Comparison of ENCODE assay signal across 19 mouse cellular contexts in genomic region chr1:106464726-106465125, GRCm38 (mm10).
DNase-seq lines count a peak whose midpoint lies in the region; ATAC-seq lines count a peak whose summit lies in the region.
"Had no signal": no experiment of that assay in that cellular context is flagged by ENCODE, and none has a peak within 500 bp of the region (broad histone marks: within the 10 kb centered on the region; RNA-seq: fewer than 3 reads in every experiment).

No protein-coding gene starts in this region.

- H3K27ac ChIP-seq in hindbrain, embryonic 11.5 days (ENCODE audit: low read depth, low read length) = no peak overlapping the region
- H3K27ac ChIP-seq in hindbrain, embryonic 16.5 days (ENCODE audit: low read depth, low read length) = no peak overlapping the region
- H3K27ac ChIP-seq in embryonic facial prominence, embryonic 14.5 days (replicated peaks; ENCODE audit: low read depth, low read length) = no peak overlapping the region
- H3K27ac ChIP-seq in midbrain, embryonic 11.5 days (ENCODE audit: low read depth, low read length) = no peak overlapping the region
- H3K27ac ChIP-seq: embryonic facial prominence, embryonic 13.5 days; hindbrain, embryonic 12.5 days; kidney, embryonic 15.5 days; liver, embryonic 12.5 days; lung, embryonic 15.5 days had no signal

- no peaks in the 10 kb centered on the region for H3K36me3 ChIP-seq in hindbrain, embryonic 11.5 days (ENCODE audit: control insufficient read depth, insufficient read depth, low read length)
- H3K36me3 ChIP-seq in hindbrain, embryonic 16.5 days (ENCODE audit: control insufficient read depth, insufficient read depth, low read length) = no peaks in the 10 kb centered on the region
- no peaks in the 10 kb centered on the region for H3K36me3 ChIP-seq in embryonic facial prominence, embryonic 14.5 days (ENCODE audit: control insufficient read depth, insufficient read depth, low read length)
- H3K36me3 ChIP-seq in midbrain, embryonic 11.5 days (ENCODE audit: control insufficient read depth, insufficient read depth, low read length) = no peaks in the 10 kb centered on the region
- H3K36me3 ChIP-seq: embryonic facial prominence, embryonic 13.5 days; hindbrain, embryonic 12.5 days; kidney, embryonic 15.5 days; liver, embryonic 12.5 days; lung, embryonic 15.5 days had no signal

- no peak overlapping the region for H3K4me3 ChIP-seq in hindbrain, embryonic 11.5 days (ENCODE audit: low read depth, low read length)
- H3K4me3 ChIP-seq in hindbrain, embryonic 16.5 days (ENCODE audit: low read length) = no peak overlapping the region
- no peak overlapping the region for H3K4me3 ChIP-seq in embryonic facial prominence, embryonic 14.5 days (ENCODE audit: low read depth, low read length)
- no peak overlapping the region for H3K4me3 ChIP-seq in midbrain, embryonic 11.5 days (ENCODE audit: low read depth, low read length)
- H3K4me3 ChIP-seq: embryonic facial prominence, embryonic 13.5 days; hindbrain, embryonic 12.5 days; kidney, embryonic 15.5 days; liver, embryonic 12.5 days; lung, embryonic 15.5 days had no signal

- H3K27me3 ChIP-seq in hindbrain, embryonic 11.5 days (ENCODE audit: control insufficient read depth, insufficient read depth, low read length) = no peaks in the 10 kb centered on the region
- H3K27me3 ChIP-seq in hindbrain, embryonic 16.5 days (replicated peaks; ENCODE audit: control insufficient read depth, insufficient read depth, low read length) = no peaks in the 10 kb centered on the region
- H3K27me3 ChIP-seq in embryonic facial prominence, embryonic 14.5 days (replicated peaks; ENCODE audit: control insufficient read depth, insufficient read depth, low read length) = no peaks in the 10 kb centered on the region
- H3K27me3 ChIP-seq in midbrain, embryonic 11.5 days (ENCODE audit: control insufficient read depth, insufficient read depth, low read length) = no peaks in the 10 kb centered on the region
- H3K27me3 ChIP-seq: embryonic facial prominence, embryonic 13.5 days; hindbrain, embryonic 12.5 days; kidney, embryonic 15.5 days; liver, embryonic 12.5 days; lung, embryonic 15.5 days had no signal

- H3K4me1 ChIP-seq in hindbrain, embryonic 11.5 days (replicated peaks; ENCODE audit: control insufficient read depth, insufficient read depth, low read length) = no peaks in the 10 kb centered on the region
- H3K4me1 ChIP-seq in hindbrain, embryonic 16.5 days (ENCODE audit: control insufficient read depth, insufficient read depth, low read depth, low read length) = no peaks in the 10 kb centered on the region
- no peaks in the 10 kb centered on the region for H3K4me1 ChIP-seq in embryonic facial prominence, embryonic 14.5 days (ENCODE audit: control insufficient read depth, insufficient read depth, low read length)
- H3K4me1 ChIP-seq in midbrain, embryonic 11.5 days (ENCODE audit: control insufficient read depth, insufficient read depth, low read length) = peaks cover 4% of the 10 kb centered on the region; the same call in 1 of the 2 replicates
- H3K4me1 ChIP-seq: embryonic facial prominence, embryonic 13.5 days; liver, embryonic 12.5 days; lung, embryonic 15.5 days had no signal

- DNase-seq in hindbrain, embryonic 11.5 days (ENCODE audit: low spot score) = peak; percentile 5
- DNase-seq in embryonic facial prominence, embryonic 14.5 days (ENCODE audit: low spot score) = peak; percentile 31
- peak; percentile 84 for DNase-seq in midbrain, embryonic 11.5 days (ENCODE audit: low spot score, missing footprints)
- peak; percentile 75 for DNase-seq in retina, embryonic 14.5 days (ENCODE audit: low spot score)
- DNase-seq in gastrocnemius, adult 18-20 months (ENCODE audit: low spot score) = no peak
- DNase-seq in adipocyte (ENCODE audit: low spot score) = no peak
- no peak for DNase-seq in kidney, postnatal 36 days
- DNase-seq: cerebellum, adult 11 months; cerebellum, postnatal 14 days; gastrocnemius, postnatal 10 days; heart, adult 18-20 months; right cerebral cortex, postnatal 25 days; thymus, postnatal 14 days had no signal

- H3K9ac ChIP-seq in hindbrain, embryonic 11.5 days (ENCODE audit: low read depth, low read length) = no peak overlapping the region
- H3K9ac ChIP-seq in hindbrain, embryonic 16.5 days (ENCODE audit: low read depth, low read length) = no peak overlapping the region
- no peak overlapping the region for H3K9ac ChIP-seq in embryonic facial prominence, embryonic 14.5 days (ENCODE audit: low read depth, low read length)
- no peak overlapping the region for H3K9ac ChIP-seq in midbrain, embryonic 11.5 days (ENCODE audit: low read length)
- H3K9ac ChIP-seq: embryonic facial prominence, embryonic 13.5 days; hindbrain, embryonic 12.5 days; kidney, embryonic 15.5 days; liver, embryonic 12.5 days; lung, embryonic 15.5 days had no signal

- 29% methylated on average over 2 of the region's 2 CpGs for whole genome bisulfite sequencing in hindbrain, embryonic 11.5 days
- 21% methylated on average over 2 of the region's 2 CpGs for WGBS in hindbrain, embryonic 16.5 days
- 64% methylated on average over 2 of the region's 2 CpGs for WGBS in embryonic facial prominence, embryonic 14.5 days
- WGBS in midbrain, embryonic 11.5 days = 10% methylated on average over 2 of the region's 2 CpGs

- no peaks in the 10 kb centered on the region for H3K9me3 ChIP-seq in hindbrain, embryonic 11.5 days (ENCODE audit: control insufficient read depth, low read length)
- H3K9me3 ChIP-seq in hindbrain, embryonic 16.5 days (ENCODE audit: control insufficient read depth, low read length) = no peaks in the 10 kb centered on the region
- no peaks in the 10 kb centered on the region for H3K9me3 ChIP-seq in embryonic facial prominence, embryonic 14.5 days (ENCODE audit: control insufficient read depth, low read length)
- no peaks in the 10 kb centered on the region for H3K9me3 ChIP-seq in midbrain, embryonic 11.5 days (ENCODE audit: control insufficient read depth, low read length)
- H3K9me3 ChIP-seq: embryonic facial prominence, embryonic 13.5 days; hindbrain, embryonic 12.5 days; kidney, embryonic 15.5 days; liver, embryonic 12.5 days; lung, embryonic 15.5 days had no signal

- ATAC-seq in hindbrain, embryonic 11.5 days (ENCODE audit: low FRiP score) = no peak
- ATAC-seq in hindbrain, embryonic 16.5 days = no peak
- ATAC-seq in embryonic facial prominence, embryonic 14.5 days (ENCODE audit: low read depth) = peak; percentile 86
- peak; percentile 77 for ATAC-seq in midbrain, embryonic 11.5 days (ENCODE audit: low FRiP score)
- ATAC-seq: liver, embryonic 12.5 days had no signal

- H3K4me2 ChIP-seq in hindbrain, embryonic 11.5 days (replicated peaks; ENCODE audit: low read depth, low read length) = no peak overlapping the region
- H3K4me2 ChIP-seq in hindbrain, embryonic 16.5 days (ENCODE audit: low read length) = no peak overlapping the region
- H3K4me2 ChIP-seq in embryonic facial prominence, embryonic 14.5 days (ENCODE audit: low read depth, low read length) = no peak overlapping the region
- H3K4me2 ChIP-seq in midbrain, embryonic 11.5 days = no peak overlapping the region
- H3K4me2 ChIP-seq: embryonic facial prominence, embryonic 13.5 days; hindbrain, embryonic 12.5 days; kidney, embryonic 15.5 days; liver, embryonic 12.5 days; lung, embryonic 15.5 days had no signal

Comparison
In these comparisons a context has a peak if more than half of its experiments do, and no peak if none do; other contexts are left out.
1. ATAC-seq: peak in embryonic facial prominence, embryonic 14.5 days (single experiment) and midbrain, embryonic 11.5 days (single experiment); none in hindbrain, embryonic 11.5 days (single experiment) and hindbrain, embryonic 16.5 days (single experiment).
2. DNase-seq: peak in hindbrain, embryonic 11.5 days (single experiment), embryonic facial prominence, embryonic 14.5 days (single experiment), midbrain, embryonic 11.5 days (single experiment) and retina, embryonic 14.5 days (single experiment); none in gastrocnemius, adult 18-20 months (single experiment), adipocyte (single experiment) and kidney, postnatal 36 days (0 of 2).